Mouse (Mus musculus): ENCODE measurements at regions not wholly inside any gene's neighbourhood (a gene's known extent, or its start where the extent isn't known, plus 50 kb on each side); places are given as distances from the start of the nearest gene placed in this dataset.
"Not testable (repeated sequence)": the region's sequence is repeated elsewhere in the genome, so short reads cannot be mapped to it uniquely, and the experiment has no call there.

DNA sequence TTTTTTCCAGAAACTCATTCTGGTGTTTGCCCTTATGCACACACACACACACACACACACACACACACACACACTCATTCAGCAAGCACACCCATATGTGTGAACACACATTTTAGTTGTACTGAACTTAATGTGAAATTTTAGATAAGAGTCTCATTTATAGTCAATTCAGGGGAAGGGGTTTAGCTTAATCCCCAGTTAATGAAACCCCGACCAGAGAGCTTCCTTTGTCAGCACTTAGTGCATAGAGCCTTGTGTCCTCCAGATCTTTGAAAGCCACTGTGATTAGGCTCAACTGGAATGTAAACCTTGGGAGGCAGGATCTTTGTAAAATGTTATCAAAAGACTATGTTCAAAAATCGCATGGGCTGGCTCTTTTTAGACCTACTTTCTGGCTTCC lies 53.4 kb downstream of the Rps12 start:
- H3K4me2 ChIP-seq (ENCODE audit: low read depth, low read length), result no peak overlapping the region
- ATAC-seq (ENCODE audit: low read depth), result no peak
- no peaks in the 10 kb centered on the region for H3K36me3 ChIP-seq (ENCODE audit: control insufficient read depth, insufficient read depth, low read length)
- no peak overlapping the region for H3K9ac ChIP-seq (replicated peaks; ENCODE audit: low read depth, low read length)
- 66% methylated on average over 2 of the region's 2 CpGs for WGBS
- H3K4me3 ChIP-seq (ENCODE audit: low read depth, low read length), result no peak overlapping the region
- H3K9me3 ChIP-seq (ENCODE audit: control insufficient read depth, low read length), result no peaks in the 10 kb centered on the region
- H3K27me3 ChIP-seq (ENCODE audit: control insufficient read depth, insufficient read depth, low read length), result no peaks in the 10 kb centered on the region
- H3K27ac ChIP-seq (ENCODE audit: low read depth, low read length), result no peak overlapping the region
- no peaks in the 10 kb centered on the region for H3K4me1 ChIP-seq (ENCODE audit: control insufficient read depth, insufficient read depth, low read length)

DNA sequence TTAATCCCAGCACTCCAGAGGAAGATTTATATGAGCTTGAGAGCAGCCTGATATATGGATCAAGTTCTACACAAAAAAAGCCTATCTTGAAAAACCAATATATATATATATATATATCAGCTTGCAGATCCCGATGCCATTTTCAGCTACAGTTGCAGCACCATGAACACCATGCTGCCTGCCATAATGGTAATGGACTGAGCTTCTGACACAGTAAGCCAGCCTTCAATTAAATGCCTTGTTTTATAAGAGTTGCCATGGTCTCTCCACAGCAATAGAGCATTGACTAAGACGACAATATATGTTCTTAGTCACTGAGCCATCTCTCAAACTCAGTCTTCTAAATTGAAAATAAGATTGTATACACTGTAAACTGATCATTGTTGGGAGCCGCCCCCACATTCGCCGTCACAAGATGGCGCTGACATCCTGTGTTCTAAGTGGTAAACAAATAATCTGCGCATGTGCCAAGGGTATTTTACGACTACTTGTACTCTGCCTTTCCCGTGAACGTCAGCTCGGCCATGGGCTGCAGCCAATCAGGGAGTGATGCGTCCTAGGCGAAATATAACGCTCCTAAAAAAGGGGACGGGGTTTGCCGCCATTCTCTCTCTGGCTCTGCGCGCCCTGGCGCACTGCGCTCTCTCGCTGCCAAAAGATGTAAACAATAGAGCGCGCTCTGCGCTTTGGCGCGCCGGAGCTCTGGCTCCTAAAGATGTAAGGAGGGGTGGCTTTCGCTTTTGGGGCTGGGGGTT lies 60.9 kb downstream of the Rps12 start:
- WGBS, result 84% methylated on average over 25 of the region's 28 CpGs
- peak; percentile 66 for ATAC-seq (ENCODE audit: low read depth)
- not testable (repeated sequence) for H3K9ac ChIP-seq (replicated peaks; ENCODE audit: low read depth, low read length); H3K9me3 ChIP-seq (ENCODE audit: control insufficient read depth, low read length); H3K4me2 ChIP-seq (ENCODE audit: low read depth, low read length); H3K36me3 ChIP-seq (ENCODE audit: control insufficient read depth, insufficient read depth, low read length); H3K4me3 ChIP-seq (ENCODE audit: low read depth, low read length); H3K27me3 ChIP-seq (ENCODE audit: control insufficient read depth, insufficient read depth, low read length); H3K27ac ChIP-seq (ENCODE audit: low read depth, low read length); H3K4me1 ChIP-seq (ENCODE audit: control insufficient read depth, insufficient read depth, low read length)

DNA sequence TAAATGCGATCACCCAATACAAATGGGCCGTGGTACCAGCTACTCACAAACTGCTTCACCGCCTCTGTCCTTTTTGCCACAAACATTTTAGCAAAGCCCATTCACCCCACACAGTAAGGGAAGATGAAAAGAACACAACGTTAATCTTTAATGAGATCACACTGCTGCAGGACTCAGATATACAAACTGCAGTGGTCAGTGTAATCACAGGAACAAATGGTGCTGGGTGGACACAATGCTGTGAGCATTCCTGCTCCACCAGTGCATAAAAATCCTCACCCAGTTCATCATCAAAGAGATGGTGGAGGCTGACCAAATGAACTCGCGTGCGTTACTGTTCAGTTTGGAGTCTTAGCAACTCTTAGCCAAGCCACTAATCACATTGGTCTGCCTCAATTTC lies 69.0 kb downstream of the Rps12 start:
- Histone ChIP-seq H3K27ac (ENCODE audit: low read depth, low read length) (no peak overlapping the region), H3K36me3 (ENCODE audit: control insufficient read depth, insufficient read depth, low read length) (no peaks in the 10 kb centered on the region), H3K4me3 (ENCODE audit: low read depth, low read length) (no peak overlapping the region), H3K4me2 (ENCODE audit: low read depth, low read length) (no peak overlapping the region), H3K9ac (replicated peaks; ENCODE audit: low read depth, low read length) (no peak overlapping the region), H3K9me3 (ENCODE audit: control insufficient read depth, low read length) (no peaks in the 10 kb centered on the region), H3K27me3 (ENCODE audit: control insufficient read depth, insufficient read depth, low read length) (no peaks in the 10 kb centered on the region), H3K4me1 (ENCODE audit: control insufficient read depth, insufficient read depth, low read length) (no peaks in the 10 kb centered on the region)
- 65% methylated on average over 7 of the region's 7 CpGs for WGBS
- no peak for ATAC-seq (ENCODE audit: low read depth)

DNA sequence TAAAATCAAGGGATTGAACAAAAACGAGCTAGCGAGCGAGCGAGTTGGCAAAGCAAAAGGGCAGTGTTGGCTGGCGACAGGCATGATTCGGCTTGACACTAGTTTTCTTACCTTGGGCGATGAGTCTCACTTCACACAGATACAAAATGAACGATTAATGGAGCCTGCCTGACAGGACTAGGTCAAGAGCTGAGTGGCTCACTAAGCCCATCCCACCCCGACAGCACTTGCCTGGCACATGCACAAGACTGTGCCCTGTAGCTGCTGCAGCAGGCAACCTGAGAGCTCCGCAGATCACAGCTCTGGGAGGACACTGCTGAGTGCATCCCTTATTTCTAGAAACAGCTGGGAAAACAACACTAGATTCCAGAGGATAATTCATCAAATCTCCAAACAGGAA lies 71.6 kb downstream of the Rps12 start:
- H3K4me1 ChIP-seq (ENCODE audit: control insufficient read depth, insufficient read depth, low read length), result no peaks in the 10 kb centered on the region
- H3K9me3 ChIP-seq (ENCODE audit: control insufficient read depth, low read length), result no peaks in the 10 kb centered on the region
- no peak overlapping the region for H3K9ac ChIP-seq (replicated peaks; ENCODE audit: low read depth, low read length)
- no peak for ATAC-seq (ENCODE audit: low read depth)
- 95% methylated on average over 10 of the region's 10 CpGs for WGBS
- no peak overlapping the region for H3K27ac ChIP-seq (ENCODE audit: low read depth, low read length)
- H3K4me3 ChIP-seq (ENCODE audit: low read depth, low read length), result no peak overlapping the region
- H3K36me3 ChIP-seq (ENCODE audit: control insufficient read depth, insufficient read depth, low read length), result no peaks in the 10 kb centered on the region
- H3K4me2 ChIP-seq (ENCODE audit: low read depth, low read length), result no peak overlapping the region
- H3K27me3 ChIP-seq (ENCODE audit: control insufficient read depth, insufficient read depth, low read length), result no peaks in the 10 kb centered on the region

DNA sequence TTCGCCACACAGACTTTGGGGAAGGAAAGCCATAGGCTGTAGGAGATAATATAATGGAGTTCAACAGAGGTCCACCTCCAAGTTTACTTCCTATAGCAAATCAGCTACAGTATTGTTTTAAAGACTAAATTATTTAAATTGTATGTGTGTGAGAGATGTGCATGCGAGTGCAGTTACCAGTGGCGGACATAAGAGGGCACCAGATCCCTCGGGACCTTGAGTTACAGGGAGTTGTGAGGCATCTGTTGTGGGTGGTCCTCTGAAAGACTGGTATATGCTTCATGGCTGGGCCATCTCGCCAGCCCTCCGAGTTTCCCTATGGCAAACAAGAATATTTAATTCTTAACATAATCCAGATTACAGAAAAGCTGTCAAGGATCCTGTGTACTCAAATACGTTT lies 72.0 kb downstream of the Rps12 start:
- Histone ChIP-seq H3K4me1 (ENCODE audit: control insufficient read depth, insufficient read depth, low read length) (no peaks in the 10 kb centered on the region), H3K9me3 (ENCODE audit: control insufficient read depth, low read length) (no peaks in the 10 kb centered on the region), H3K36me3 (ENCODE audit: control insufficient read depth, insufficient read depth, low read length) (no peaks in the 10 kb centered on the region), H3K9ac (replicated peaks; ENCODE audit: low read depth, low read length) (no peak overlapping the region), H3K27ac (ENCODE audit: low read depth, low read length) (no peak overlapping the region), H3K27me3 (ENCODE audit: control insufficient read depth, insufficient read depth, low read length) (no peaks in the 10 kb centered on the region), H3K4me2 (ENCODE audit: low read depth, low read length) (no peak overlapping the region), H3K4me3 (ENCODE audit: low read depth, low read length) (no peak overlapping the region)
- WGBS, result 94% methylated on average over 7 of the region's 7 CpGs
- no peak for ATAC-seq (ENCODE audit: low read depth)

DNA sequence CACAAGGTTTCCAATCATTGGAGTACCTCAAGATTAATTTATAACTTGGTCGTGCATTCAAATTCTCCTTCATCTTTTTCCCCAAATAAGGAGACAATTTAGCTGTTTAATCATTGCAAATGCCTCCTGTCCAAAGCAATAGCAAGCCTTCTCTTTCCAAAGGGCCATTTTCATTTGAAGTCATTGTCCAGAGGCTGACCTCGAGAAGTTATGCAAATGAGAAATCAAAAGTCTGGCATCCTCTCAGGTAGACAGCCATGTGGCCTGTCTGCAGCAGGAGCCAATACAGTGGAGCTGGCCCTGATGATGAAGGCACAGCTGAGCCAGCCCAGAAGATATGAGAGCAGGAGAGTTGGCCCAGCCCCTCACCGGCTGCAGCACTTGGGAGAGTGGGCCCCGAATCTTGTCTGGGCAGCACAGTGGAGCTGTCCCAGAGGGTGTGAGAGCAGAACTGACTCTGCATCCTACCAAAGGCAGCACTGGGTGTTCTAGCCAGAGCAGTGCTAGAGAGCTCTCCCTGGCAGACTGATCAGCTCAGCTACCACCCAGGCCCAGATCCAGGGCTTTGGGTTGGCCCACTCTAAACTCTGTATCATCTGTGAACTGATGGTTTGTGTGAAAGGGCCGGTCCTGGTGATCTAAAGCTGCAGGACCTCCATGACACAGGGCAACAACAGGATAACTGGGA lies 74.2 kb downstream of the Rps12 start:
- H3K4me1 ChIP-seq (ENCODE audit: control insufficient read depth, insufficient read depth, low read length), result no peaks in the 10 kb centered on the region
- H3K4me3 ChIP-seq (ENCODE audit: low read depth, low read length), result no peak overlapping the region
- 79% methylated on average over 5 of the region's 5 CpGs for WGBS
- H3K9me3 ChIP-seq (ENCODE audit: control insufficient read depth, low read length), result no peaks in the 10 kb centered on the region
- H3K4me2 ChIP-seq (ENCODE audit: low read depth, low read length), result no peak overlapping the region
- no peak overlapping the region for H3K27ac ChIP-seq (ENCODE audit: low read depth, low read length)
- no peaks in the 10 kb centered on the region for H3K36me3 ChIP-seq (ENCODE audit: control insufficient read depth, insufficient read depth, low read length)
- H3K27me3 ChIP-seq (ENCODE audit: control insufficient read depth, insufficient read depth, low read length), result no peaks in the 10 kb centered on the region
- no peak overlapping the region for H3K9ac ChIP-seq (replicated peaks; ENCODE audit: low read depth, low read length)
- ATAC-seq (ENCODE audit: low read depth), result no peak

DNA sequence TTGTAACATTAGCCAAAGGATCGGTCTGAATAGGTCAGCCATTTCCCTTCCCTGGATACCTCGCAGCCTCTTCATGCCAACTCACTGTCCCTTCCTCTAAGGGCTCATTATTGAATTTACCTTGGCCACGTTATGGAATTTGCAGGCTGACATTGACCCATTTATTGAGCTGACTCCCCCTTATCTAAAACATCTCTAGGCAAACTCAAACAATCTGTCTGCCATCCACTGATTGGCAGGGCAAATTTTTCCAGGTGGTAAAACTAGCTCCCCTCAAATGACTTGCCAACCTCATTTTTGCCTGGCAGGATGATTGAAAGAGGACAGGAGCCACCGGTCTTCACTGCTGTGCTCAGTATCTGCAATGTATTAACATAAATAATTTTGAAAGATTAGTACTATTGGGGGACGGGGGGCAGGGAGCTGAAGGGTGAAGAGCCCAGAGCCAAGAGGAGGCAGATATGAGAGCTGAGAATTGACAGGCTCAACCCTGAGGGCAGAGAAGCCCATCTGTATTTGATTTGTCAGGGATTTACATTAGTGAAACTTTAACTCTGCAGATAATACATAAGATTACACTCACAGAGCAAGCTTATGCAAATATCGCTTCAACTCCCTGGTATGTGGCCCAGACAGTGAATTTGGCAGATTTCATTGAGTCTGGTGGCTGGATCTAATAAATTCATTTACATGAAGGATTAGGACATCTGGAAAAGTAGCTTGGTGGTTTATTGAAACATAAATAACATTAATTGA lies 75.5 kb downstream of the Rps12 start:
- Histone ChIP-seq H3K27ac (ENCODE audit: low read depth, low read length) (no peak overlapping the region), H3K4me2 (ENCODE audit: low read depth, low read length) (no peak overlapping the region), H3K27me3 (ENCODE audit: control insufficient read depth, insufficient read depth, low read length) (no peaks in the 10 kb centered on the region), H3K4me1 (ENCODE audit: control insufficient read depth, insufficient read depth, low read length) (no peaks in the 10 kb centered on the region), H3K4me3 (ENCODE audit: low read depth, low read length) (no peak overlapping the region), H3K9me3 (ENCODE audit: control insufficient read depth, low read length) (no peaks in the 10 kb centered on the region), H3K9ac (replicated peaks; ENCODE audit: low read depth, low read length) (no peak overlapping the region), H3K36me3 (ENCODE audit: control insufficient read depth, insufficient read depth, low read length) (no peaks in the 10 kb centered on the region)
- 74% methylated on average over 6 of the region's 6 CpGs for WGBS
- no peak for ATAC-seq (ENCODE audit: low read depth)

DNA sequence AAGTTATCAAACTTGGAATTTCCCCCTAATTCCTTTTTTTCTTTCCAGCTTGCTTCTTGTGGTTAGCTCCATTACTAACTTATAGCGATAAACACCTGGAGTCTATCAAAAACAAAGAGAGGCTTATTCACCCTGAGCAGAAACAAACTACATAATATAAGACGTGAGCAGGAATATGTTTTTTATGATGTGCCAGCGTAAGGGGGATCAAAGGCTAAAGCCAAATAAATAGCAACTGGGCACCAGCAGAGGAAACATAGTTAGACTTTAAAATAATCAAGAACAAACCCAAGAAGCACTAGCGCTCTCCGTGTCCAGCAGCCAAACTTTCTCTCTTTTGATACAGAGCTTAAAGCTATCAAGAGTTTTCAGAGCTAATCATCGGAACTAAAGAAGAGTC lies 76.1 kb downstream of the Rps12 start:
- ATAC-seq (ENCODE audit: low read depth), result no peak
- Histone ChIP-seq H3K9ac (replicated peaks; ENCODE audit: low read depth, low read length) (no peak overlapping the region), H3K4me2 (ENCODE audit: low read depth, low read length) (no peak overlapping the region), H3K4me3 (ENCODE audit: low read depth, low read length) (no peak overlapping the region), H3K4me1 (ENCODE audit: control insufficient read depth, insufficient read depth, low read length) (no peaks in the 10 kb centered on the region), H3K9me3 (ENCODE audit: control insufficient read depth, low read length) (no peaks in the 10 kb centered on the region), H3K27me3 (ENCODE audit: control insufficient read depth, insufficient read depth, low read length) (no peaks in the 10 kb centered on the region), H3K27ac (ENCODE audit: low read depth, low read length) (no peak overlapping the region), H3K36me3 (ENCODE audit: control insufficient read depth, insufficient read depth, low read length) (no peaks in the 10 kb centered on the region)
- WGBS, result 90% methylated on average over 6 of the region's 6 CpGs

DNA sequence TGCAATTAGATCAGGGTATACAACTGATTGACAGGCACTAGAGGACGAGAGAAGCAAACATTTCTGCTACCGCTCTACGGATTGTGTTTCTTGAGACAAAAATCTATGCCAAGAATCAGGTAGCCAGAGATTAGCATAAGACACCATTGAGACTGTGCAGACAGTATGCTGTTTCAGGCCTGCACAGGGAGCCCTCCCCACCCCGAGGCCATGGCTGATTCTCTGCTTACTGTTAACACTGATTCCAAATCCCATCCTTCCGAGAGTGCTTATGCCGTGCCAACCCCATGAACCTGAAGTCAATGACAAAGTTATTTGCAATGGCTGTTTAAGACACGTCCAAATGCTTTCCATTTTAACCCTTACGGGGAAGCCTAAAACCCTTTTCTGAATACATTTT lies 78.8 kb downstream of the Rps12 start:
- Histone ChIP-seq H3K27ac (ENCODE audit: low read depth, low read length) (no peak overlapping the region), H3K4me3 (ENCODE audit: low read depth, low read length) (no peak overlapping the region), H3K4me2 (ENCODE audit: low read depth, low read length) (no peak overlapping the region), H3K36me3 (ENCODE audit: control insufficient read depth, insufficient read depth, low read length) (no peaks in the 10 kb centered on the region), H3K9ac (replicated peaks; ENCODE audit: low read depth, low read length) (no peak overlapping the region), H3K9me3 (ENCODE audit: control insufficient read depth, low read length) (no peaks in the 10 kb centered on the region), H3K27me3 (ENCODE audit: control insufficient read depth, insufficient read depth, low read length) (no peaks in the 10 kb centered on the region), H3K4me1 (ENCODE audit: control insufficient read depth, insufficient read depth, low read length) (no peaks in the 10 kb centered on the region)
- WGBS, result 92% methylated on average over 8 of the region's 8 CpGs
- no peak for ATAC-seq (ENCODE audit: low read depth)

Data from neural tube, embryonic 14.5 days (tissue).